Mouse (Mus musculus) hindbrain, postnatal 0 days (tissue): ENCODE data around the gene Slc29a4. TPM values are rescaled to one million over a fixed set of nuclear protein-coding genes. Genes with fewer than 3 reads are reported as not detected.

ENCODE experiments used
- ATAC-seq: fragments of 200-750 bp; cut with Nextera tagmentation; 2 replicates; pipeline ENCODE4 v1.8.0; 2017; ENCODE audit warnings: mild to moderate bottlenecking, moderate TSS enrichment, moderate library complexity
- DNase-seq: peaks from one replicate; pipeline ENCODE4 v3.0.0-alpha.2; 2015; ENCODE audit warnings: low spot score
- H3K27ac ChIP-seq: fragments of 300-500 bp; sonication (generic); 2 replicates; pipeline ENCODE4 v1.5.1; 2014; ENCODE audit warnings: mild to moderate bottlenecking
- H3K27me3 ChIP-seq: fragments of 300-500 bp; sonication (generic); 2 replicates; pipeline ENCODE4 v1.6.1; 2014; ENCODE audit warnings: low read length, mixed read lengths; ENCODE audit not compliant: insufficient read depth
- H3K36me3 ChIP-seq: fragments of 300-500 bp; sonication (generic); 2 replicates; pipeline ENCODE4 v1.6.1; 2014; ENCODE audit warnings: low read length, mixed read lengths; ENCODE audit not compliant: insufficient read depth
- H3K4me1 ChIP-seq: fragments of 300-500 bp; sonication (generic); 2 replicates; pipeline ENCODE4 v1.6.1; 2014; ENCODE audit warnings: antibody characterized with exemption, low read length, mixed read lengths; ENCODE audit not compliant: insufficient read depth
- H3K4me2 ChIP-seq: fragments of 300-500 bp; sonication (generic); 2 replicates; pipeline ENCODE4 v1.6.1; 2014; ENCODE audit warnings: low read depth, mild to moderate bottlenecking, low read length, moderate library complexity, mixed read lengths
- H3K4me3 ChIP-seq: fragments of 300-500 bp; sonication (generic); 2 replicates; pipeline ENCODE4 v1.5.1; 2014; ENCODE audit warnings: low read length
- H3K9ac ChIP-seq: fragments of 300-500 bp; sonication (generic); replicated peaks from 2 replicates; pipeline ENCODE4 v1.6.1; 2014; ENCODE audit warnings: mild to moderate bottlenecking, low read length, moderate library complexity, mixed read lengths
- H3K9me3 ChIP-seq: fragments of 300-500 bp; sonication (generic); 2 replicates; pipeline ENCODE4 v1.6.1; 2016; ENCODE audit warnings: low read length, mixed read lengths
- CTCF ChIP-seq: IDR thresholded peaks from 2 replicates; pipeline ENCODE4 v1.5.1; 2016; ENCODE audit warnings: antibody characterized with exemption, control low read depth, low read depth
- WGBS: fragments of 180-500 bp; shearing (Covaris S2); extraction: QIAGEN DNeasy Blood & Tissue Kit; methylation state at CpG from one replicate; pipeline ENCODE4 v1.1.7; 2014; 5-methylcytosine and 5-hydroxymethylcytosine counted together
- polyA plus RNA-seq: library from polyadenylated mRNA; unstranded; fragments of >200 nt; fragmentation: Nextera tagmentation; extraction: Ambion mirVana; gene quantifications from 2 replicates; pipeline ENCODE4 v1.2.1, GENCODE M21; 2015
- total RNA-seq: library from RNA; depleted of rRNA; stranded (reverse); fragments of >200 nt; gene quantifications from 2 replicates; pipeline ENCODE4 v1.2.3, GENCODE M21; 2014; rRNA removed

Slc29a4 gene
- total and polyA plus RNA-seq, 2 experiments from 2014 or later, result 67.1 to 80.1 TPM

- peak; percentile 91 for DNase-seq
- peak; percentile 82 for TF ChIP-seq CTCF
- Histone ChIP-seq H3K9ac (no peak overlapping the region), H3K27me3 (no peaks in the 10 kb centered on the region), H3K9me3 (no peaks in the 10 kb centered on the region), H3K4me1 (peaks cover 2% of the 10 kb centered on the region; the same call in 1 of the 2 replicates), H3K4me2 (no peak overlapping the region), H3K36me3 (peaks cover 56% of the 10 kb centered on the region), H3K4me3 (no peak overlapping the region), H3K27ac (peak overlapping the region; percentile 75)
- WGBS, result 10% methylated on average over 7 of the region's 7 CpGs
- ATAC-seq, result peak; percentile 76
These were observed 75.6 kb downstream of the Slc29a4 start for GRCm38 (mm10) chr5:142767937-142768336.

- H3K4me1 ChIP-seq, result no peaks in the 10 kb centered on the region; the same call in 1 of the 2 replicates
- ATAC-seq (peak; percentile 41; the same call in 1 of the 2 replicates), DNase-seq (peak; percentile 49)
- peaks cover 56% of the 10 kb centered on the region for H3K36me3 ChIP-seq
- H3K4me2 ChIP-seq, result no peak overlapping the region
- WGBS, result 37% methylated on average over 10 of the region's 10 CpGs
- no peaks in the 10 kb centered on the region for H3K9me3 ChIP-seq
- TF ChIP-seq CTCF, result no peak
- no peaks in the 10 kb centered on the region for H3K27me3 ChIP-seq
- 0 out of 2 replicates have a peak overlapping the region, but pooled peaks have one; percentile 1 for H3K9ac ChIP-seq
- peak overlapping the region; percentile 75 for H3K27ac ChIP-seq
- no peak overlapping the region for H3K4me3 ChIP-seq
These were observed 76.3 kb downstream of the Slc29a4 start for GRCm38 (mm10) chr5:142768352-142769267.

- no peaks in the 10 kb centered on the region for H3K9me3 ChIP-seq
- H3K4me3 ChIP-seq, result no peak overlapping the region
- H3K4me2 ChIP-seq, result 0 out of 2 replicates have a peak overlapping the region, but pooled peaks have one; percentile 3
- no peak for ATAC-seq
- peak overlapping the region; percentile 41; the same call in 1 of the 2 replicates for H3K27ac ChIP-seq
- no peak for DNase-seq
- peaks cover 46% of the 10 kb centered on the region for H3K36me3 ChIP-seq
- no peak for TF ChIP-seq CTCF
- 50% methylated on average over 5 of the region's 5 CpGs for WGBS
- H3K4me1 ChIP-seq, result no peaks in the 10 kb centered on the region; the same call in 1 of the 2 replicates
- no peaks in the 10 kb centered on the region for H3K27me3 ChIP-seq
- no peak overlapping the region for H3K9ac ChIP-seq
These were observed 77.3 kb downstream of the Slc29a4 start for GRCm38 (mm10) chr5:142769641-142770040.

GRCm38 (mm10) chr5:142771034-142771433 lies 78.7 kb downstream of the Slc29a4 start:
- Histone ChIP-seq H3K4me1 (no peaks in the 10 kb centered on the region), H3K9ac (0 out of 2 replicates have a peak overlapping the region, but pooled peaks have one; percentile 1), H3K9me3 (no peaks in the 10 kb centered on the region), H3K27ac (no peak overlapping the region), H3K4me2 (no peak overlapping the region), H3K4me3 (no peak overlapping the region), H3K27me3 (no peaks in the 10 kb centered on the region), H3K36me3 (peaks cover 47% of the 10 kb centered on the region; the same call in 1 of the 2 replicates)
- WGBS, result 91% methylated on average over 4 of the region's 4 CpGs
- ATAC-seq (no peak), DNase-seq (no peak)
- no peak for TF ChIP-seq CTCF

DNA sequence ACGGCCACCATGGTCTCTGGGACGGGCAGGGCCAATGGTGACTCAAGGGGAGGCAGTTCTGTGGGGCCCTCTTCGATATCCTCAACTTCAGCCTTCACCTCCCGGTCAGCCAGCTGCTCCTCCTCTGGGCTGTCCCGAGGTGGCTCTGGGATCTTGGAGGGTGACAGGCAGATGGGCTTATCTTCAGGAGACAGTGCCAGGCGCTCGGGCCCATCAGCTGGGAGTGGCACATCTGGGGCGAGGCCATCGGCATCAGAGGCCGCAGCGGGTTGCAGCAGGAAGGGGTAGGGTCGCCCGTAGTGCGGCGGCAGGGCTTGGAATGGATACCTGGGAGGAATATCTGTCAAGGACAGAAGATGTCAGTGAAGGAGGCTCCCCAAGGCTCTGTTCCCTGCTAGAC lies 79.7 kb downstream of the Slc29a4 start:
- TF ChIP-seq CTCF, result no peak
- no peaks in the 10 kb centered on the region for H3K4me1 ChIP-seq
- 85% methylated on average over 15 of the region's 15 CpGs for WGBS
- H3K4me3 ChIP-seq, result no peak overlapping the region
- no peak overlapping the region for H3K9ac ChIP-seq
- H3K4me2 ChIP-seq, result no peak overlapping the region
- peaks cover 45% of the 10 kb centered on the region; the same call in 1 of the 2 replicates for H3K36me3 ChIP-seq
- DNase-seq (no peak), ATAC-seq (no peak)
- no peaks in the 10 kb centered on the region for H3K27me3 ChIP-seq
- no peaks in the 10 kb centered on the region for H3K9me3 ChIP-seq
- no peak overlapping the region for H3K27ac ChIP-seq

Other genes with a start within 250 kb of the Slc29a4 start
- gene Ap5z1, start 228.6 kb upstream of the Slc29a4 start, total RNA-seq, result 12.8 and 22.1 TPM in 2 replicates
- gene Ap5z1, start 228.6 kb upstream of the Slc29a4 start, polyA plus RNA-seq, result 7.5 and 7.9 TPM in 2 replicates
- gene Papolb, start 162.4 kb upstream of the Slc29a4 start, total RNA-seq, result 0.32 and 0.37 TPM in 2 replicates
- 0.14 and 0.16 TPM in 2 replicates for gene Papolb, start 162.4 kb upstream of the Slc29a4 start, polyA plus RNA-seq
- 17.7 and 20.0 TPM in 2 replicates for gene Radil, start 141.4 kb upstream of the Slc29a4 start, total RNA-seq
- gene Radil, start 141.4 kb upstream of the Slc29a4 start, polyA plus RNA-seq, result 11.9 and 12.4 TPM in 2 replicates
- 171 and 182 TPM in 2 replicates for gene Mmd2, start 83.7 kb upstream of the Slc29a4 start, total RNA-seq
- gene Mmd2, start 83.7 kb upstream of the Slc29a4 start, polyA plus RNA-seq, result 151 and 167 TPM in 2 replicates
- gene Wipi2, start 64.8 kb upstream of the Slc29a4 start, total RNA-seq, result 57.3 and 76.5 TPM in 2 replicates
- gene Wipi2, start 64.8 kb upstream of the Slc29a4 start, polyA plus RNA-seq, result 40.0 and 43.3 TPM in 2 replicates
- 134 and 137 TPM in 2 replicates for gene Tnrc18, start 125.2 kb downstream of the Slc29a4 start, total RNA-seq
- 17.0 and 19.9 TPM in 2 replicates for gene Tnrc18, start 125.2 kb downstream of the Slc29a4 start, polyA plus RNA-seq
- gene Fbxl18, start 202.9 kb downstream of the Slc29a4 start, total RNA-seq, result 68.6 and 73.8 TPM in 2 replicates
- gene Fbxl18, start 202.9 kb downstream of the Slc29a4 start, polyA plus RNA-seq, result 28.0 and 31.4 TPM in 2 replicates
- 5,437 and 5,693 TPM in 2 replicates for gene Actb, start 214.2 kb downstream of the Slc29a4 start, total RNA-seq
- gene Actb, start 214.2 kb downstream of the Slc29a4 start, polyA plus RNA-seq, result 15,098 and 15,291 TPM in 2 replicates